In the genomic region with DNA sequence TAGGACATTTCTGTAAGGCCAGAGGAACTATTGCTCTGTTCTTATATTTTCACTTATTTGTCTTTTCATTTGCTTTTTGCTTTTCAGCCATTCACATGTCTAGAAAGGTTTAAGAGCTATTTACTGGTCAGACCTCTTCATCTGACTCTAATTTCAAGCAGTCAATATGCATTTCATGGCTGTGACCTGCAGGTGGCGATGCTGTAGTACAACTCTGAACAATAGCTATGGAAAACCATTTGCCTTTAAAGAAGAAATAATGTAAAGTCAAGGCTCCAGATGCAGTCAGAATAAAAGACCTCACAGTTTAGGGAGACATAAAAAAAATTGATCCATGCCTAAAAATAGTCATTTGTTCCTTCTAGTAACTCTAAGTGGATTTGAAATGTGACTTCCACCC, we compare ENCODE assay signal across 9 mouse cellular contexts.
A peak's percentile ranks its signal among the peaks of the same experiment; 100 is the strongest.
DNase-seq lines count a peak whose midpoint lies in the region; ATAC-seq and TF ChIP-seq lines count a peak whose summit lies in the region.
"Had no signal": no experiment of that assay in that cellular context is flagged by ENCODE, and none has a peak within 500 bp of the region (broad histone marks: within the 10 kb centered on the region; RNA-seq: fewer than 3 reads in every experiment).

No protein-coding gene starts in this region.

- ATAC-seq in monocyte, adult 5-6 weeks (replicated peaks; ENCODE audit: insufficient number of reproducible peaks, low FRiP score, low TSS enrichment, poor library complexity, severe bottlenecking), result no peak
- no peak for ATAC-seq in frontal cortex, adult (ENCODE audit: low TSS enrichment)

- no peak overlapping the region for H3K4me2 ChIP-seq in CH12.LX (ENCODE audit: insufficient read depth, low read depth, poor library complexity, severe bottlenecking)

- dilution Hi-C loops in CH12.LX (cut with MboI; ENCODE audit: extremely low pct_ligation_motif_present, extremely low pct_unique_long_range_greater_than_20kb, low sequenced_read_pairs), result no loop called here

- intact Hi-C loops in heart, postnatal 14 days (cut with DNase I), result loop anchor here (10.0 kb wide), 2 partner anchors 250 to 760 kb away; a partner anchor contains a TSS
- intact Hi-C loops in gastrocnemius, postnatal 14 days (cut with DNase I; ENCODE audit: low total_unique reads), result no loop called here

- no peak for TF ChIP-seq POLR2A in CH12.LX (IDR thresholded peaks at IDR 0.05; ENCODE audit: low read depth, low read length)

- no peak overlapping the region for H3K4me3 ChIP-seq in heart, embryonic 10.5 days
- no peak overlapping the region for H3K4me3 ChIP-seq in CH12.LX (replicated peaks in 1 of 3; ENCODE audit: low read depth in 2 of 3, low read length in 2 of 3, poor library complexity in 1 of 3)
- H3K4me3 ChIP-seq: myocyte had no signal

- H3K27ac ChIP-seq in heart, embryonic 10.5 days, result no peak overlapping the region
- H3K27ac ChIP-seq in CH12.LX (ENCODE audit: insufficient read depth, low read depth), result no peak overlapping the region

- TF ChIP-seq EP300 in CH12.LX (IDR thresholded peaks at IDR 0.05; ENCODE audit: low read length), result no peak

- in situ Hi-C loops in CH12.LX (cut with MboI; ENCODE audit: low pct_ligation_motif_present, low pct_unique_long_range_greater_than_20kb, low sequenced_read_pairs), result no loop called here

- no peaks in the 10 kb centered on the region for H3K4me1 ChIP-seq in heart, embryonic 10.5 days
- H3K4me1 ChIP-seq in CH12.LX (ENCODE audit: control insufficient read depth in 1 of 2, insufficient read depth in 2 of 2), result no peaks in the 10 kb centered on the region

- H3K9me3 ChIP-seq in heart, embryonic 10.5 days, result no peaks in the 10 kb centered on the region
- no peaks in the 10 kb centered on the region for H3K9me3 ChIP-seq in CH12.LX (replicated peaks; ENCODE audit: low read length)

- no peaks in the 10 kb centered on the region for H3K36me3 ChIP-seq in heart, embryonic 10.5 days
- H3K36me3 ChIP-seq in CH12.LX (replicated peaks in 1 of 2; ENCODE audit: control insufficient read depth in 1 of 2, insufficient read depth in 1 of 2, low read length in 1 of 2), result no peaks in the 10 kb centered on the region

- peak in 1 of 2 experiments; percentile 51; a peak in 2 of 4 replicates for TF ChIP-seq CTCF in CH12.LX (conservative IDR thresholded peaks at IDR 0.05 in 1 of 2, IDR thresholded peaks at IDR 0.05 in 1 of 2; ENCODE audit: low read depth in 2 of 2, low read length in 2 of 2)

- WGBS in heart, embryonic 10.5 days, result 5% methylated on average over 1 of the region's 1 CpGs

- H3K27me3 ChIP-seq in heart, embryonic 10.5 days (ENCODE audit: insufficient read depth, poor library complexity, severe bottlenecking), result peaks cover 11% of the 10 kb centered on the region; the same call in 1 of the 2 replicates
- no peaks in the 10 kb centered on the region for H3K27me3 ChIP-seq in CH12.LX (replicated peaks)

- H3K79me2 ChIP-seq in CH12.LX (replicated peaks; ENCODE audit: control insufficient read depth, extremely low read depth, insufficient read depth, poor library complexity, severe bottlenecking), result no peaks in the 10 kb centered on the region

- DNase-seq in heart, postnatal 14 days, result peak; percentile 6 to 15
- DNase-seq in heart, embryonic 10.5 days (ENCODE audit: low spot score), result no peak
- peak; percentile 20 for DNase-seq in CH12.LX (ENCODE audit: extremely low read depth)
- DNase-seq in adipocyte (ENCODE audit: low spot score), result peak; percentile 47
- DNase-seq in gastrocnemius, postnatal 14 days, result peak; percentile 16
- DNase-seq in lung, postnatal 10 days, result peak; percentile 13

- peak; percentile 51 for TF ChIP-seq RAD21 in CH12.LX (IDR thresholded peaks at IDR 0.05; ENCODE audit: low read depth, low read length)

- H3K9ac ChIP-seq in CH12.LX (ENCODE audit: insufficient read depth, low read depth), result no peak overlapping the region

TF ChIP-seq in CH12.LX, 34 proteins besides CTCF, POLR2A, EP300 and RAD21:
- TF ChIP-seq SIN3A (IDR thresholded peaks at IDR 0.05; ENCODE audit: low read length) (no peak), SMC3 (IDR thresholded peaks at IDR 0.05; ENCODE audit: low read depth, low read length) (peak; percentile 35; the same call in 1 of the 2 replicates)
